Mouse (Mus musculus) A20 (cell line): ENCODE data around the gene Furin.

Experiments
- DNase-seq: peaks from one replicate; pipeline ENCODE4 v3.0.0-alpha.2; 2011; ENCODE audit warnings: low read depth, low spot score

Furin gene

GRCm38 (mm10) chr7:80341793-80342192 lies 63.4 kb downstream of the Furin start:
- no peak for DNase-seq

DNA sequence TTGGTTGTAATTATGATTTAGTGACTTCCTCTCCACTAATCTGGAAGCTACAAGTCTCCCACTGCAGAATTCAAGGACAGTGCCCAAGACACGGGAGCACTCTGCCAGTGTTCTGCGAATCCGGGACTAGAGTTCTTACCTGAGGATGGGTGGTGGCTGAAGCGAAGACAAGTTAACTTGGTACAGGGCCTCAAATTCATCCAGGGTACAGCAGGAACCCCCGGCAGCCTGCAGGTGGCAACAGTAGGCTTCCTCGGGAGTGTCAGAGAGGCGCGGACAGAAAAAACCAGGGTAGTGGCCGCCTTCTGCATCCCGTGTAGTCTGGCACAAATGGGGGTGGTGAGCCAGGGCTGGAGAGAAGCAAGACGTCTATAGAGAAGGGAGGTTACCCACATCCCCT lies 64.4 kb downstream of the Furin start, which contains the start of gene Unc45a:
TSS of gene Unc45a (minus strand) at position 213 of the 400 bp plus-strand sequence.
- peak; percentile 90 for DNase-seq

- DNase-seq: peak; percentile 99
Measured at GRCm38 (mm10) chr7:80339793-80340628, 65.2 kb downstream of the Furin start.

DNA sequence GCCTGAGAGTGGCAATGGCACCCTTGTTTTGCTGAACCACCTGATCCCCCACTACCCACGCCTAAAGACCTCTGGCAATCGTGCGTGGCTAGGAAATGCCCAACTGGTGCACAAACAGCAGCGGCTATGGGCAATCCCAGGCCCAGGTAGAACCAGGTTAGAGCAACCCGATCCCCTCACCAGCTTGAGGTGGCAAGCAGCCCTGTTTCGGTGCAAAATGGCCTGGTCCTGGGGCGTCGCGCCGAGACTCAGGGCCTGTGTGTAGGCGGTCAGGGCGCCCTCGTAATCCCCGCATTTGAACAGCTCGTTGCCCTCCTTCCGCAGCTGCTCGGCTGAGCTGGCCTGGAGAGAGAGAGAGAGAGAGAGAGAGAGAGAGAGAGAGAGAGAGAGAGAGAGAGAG lies 65.9 kb downstream of the Furin start:
- DNase-seq: peak; percentile 51
